ENCODE assay signal across 14 mouse cellular contexts in the genomic region with DNA sequence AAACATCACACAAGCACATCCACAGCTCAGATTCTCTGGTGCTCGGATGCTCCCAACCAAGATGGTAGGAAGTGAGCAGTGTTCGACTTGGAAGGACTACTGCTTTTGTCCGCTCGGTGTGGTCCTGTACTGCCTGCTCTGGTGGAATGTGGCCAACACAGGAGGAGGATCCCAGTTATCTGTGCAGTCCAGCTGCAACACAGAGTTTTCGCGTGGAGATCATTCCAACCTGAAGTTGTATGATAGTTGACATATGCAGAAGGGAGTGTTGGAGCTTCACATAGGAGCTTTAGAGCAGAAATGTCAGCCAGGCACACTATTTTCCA. TPM values are rescaled to one million over a fixed set of nuclear protein-coding genes. Genes with fewer than 3 reads are reported as not detected.
DNase-seq lines count a peak whose midpoint lies in the region; ATAC-seq and TF ChIP-seq lines count a peak whose summit lies in the region.
"Had no signal": no experiment of that assay in that cellular context is flagged by ENCODE, and none has a peak within 500 bp of the region (broad histone marks: within the 10 kb centered on the region; RNA-seq: fewer than 3 reads in every experiment).

No protein-coding gene starts in this region.

- H3K36me3 ChIP-seq in heart, embryonic 12.5 days, result peaks cover 25% of the 10 kb centered on the region
- peaks cover 2% of the 10 kb centered on the region; the same call in 1 of the 2 replicates for H3K36me3 ChIP-seq in heart, adult 2 months (ENCODE audit: control insufficient read depth, insufficient read depth, low read length)
- H3K36me3 ChIP-seq in liver, embryonic 11.5 days (ENCODE audit: control insufficient read depth, insufficient read depth, low read length), result peaks cover 8% of the 10 kb centered on the region; the same call in 1 of the 2 replicates

- no peak for TF ChIP-seq CTCF in heart, adult 2 months (IDR thresholded peaks at IDR 0.05)
- TF ChIP-seq CTCF in cerebellum, adult 2 months (IDR thresholded peaks at IDR 0.05; ENCODE audit: borderline replicate concordance, insufficient read depth, low read depth, low read length), result no peak

- no peak overlapping the region for H3K9ac ChIP-seq in heart, embryonic 12.5 days
- no peak overlapping the region for H3K9ac ChIP-seq in heart, adult 2 months (ENCODE audit: low read depth, low read length)
- no peak overlapping the region for H3K9ac ChIP-seq in liver, embryonic 11.5 days (ENCODE audit: low read depth, low read length)
- H3K9ac ChIP-seq: embryonic facial prominence, embryonic 13.5 days; forebrain, postnatal 0 days had no signal

- no peaks in the 10 kb centered on the region for H3K9me3 ChIP-seq in heart, embryonic 12.5 days (replicated peaks)
- no peaks in the 10 kb centered on the region for H3K9me3 ChIP-seq in liver, embryonic 11.5 days (ENCODE audit: control insufficient read depth, low read length)
- H3K9me3 ChIP-seq: embryonic facial prominence, embryonic 13.5 days had no signal

- 0 out of 2 replicates have a peak, but pooled peaks cover 3% of the 10 kb centered on the region for H3K4me1 ChIP-seq in heart, embryonic 12.5 days (replicated peaks)
- no peaks in the 10 kb centered on the region; the same call in 1 of the 2 replicates for H3K4me1 ChIP-seq in heart, adult 2 months (ENCODE audit: control insufficient read depth, insufficient read depth, low read length)
- peaks cover 5% of the 10 kb centered on the region for H3K4me1 ChIP-seq in liver, embryonic 11.5 days (replicated peaks; ENCODE audit: control insufficient read depth, insufficient read depth, low read length)
- H3K4me1 ChIP-seq in cerebellum, adult 2 months (ENCODE audit: control insufficient read depth, insufficient read depth, low read length), result no peaks in the 10 kb centered on the region
- H3K4me1 ChIP-seq: embryonic facial prominence, embryonic 13.5 days had no signal

- no peaks in the 10 kb centered on the region for H3K79me2 ChIP-seq in heart, adult 2 months (replicated peaks; ENCODE audit: control insufficient read depth, insufficient read depth, low read length)

- H3K4me3 ChIP-seq in heart, embryonic 12.5 days, result no peak overlapping the region
- no peak overlapping the region for H3K4me3 ChIP-seq in heart, adult 2 months
- no peak overlapping the region for H3K4me3 ChIP-seq in liver, embryonic 11.5 days (ENCODE audit: low read depth, low read length)
- no peak overlapping the region for H3K4me3 ChIP-seq in cerebellum, adult 2 months (replicated peaks; ENCODE audit: insufficient read depth, low read depth, low read length)
- H3K4me3 ChIP-seq: embryonic facial prominence, embryonic 13.5 days; layer of hippocampus, adult 2 months had no signal

- intact Hi-C loops in heart, adult 2 months (cut with DNase I), result no loop called here

- no peak for TF ChIP-seq EP300 in heart, adult 2 months (IDR thresholded peaks at IDR 0.05; ENCODE audit: insufficient read depth, low read depth, low read length)

- no peak for TF ChIP-seq POLR2A in heart, adult 2 months (IDR thresholded peaks at IDR 0.05; ENCODE audit: insufficient read depth, low read depth, low read length)
- TF ChIP-seq POLR2A in cerebellum, adult 2 months (IDR thresholded peaks at IDR 0.05; ENCODE audit: borderline replicate concordance, insufficient read depth, low read length), result no peak

- H3K27me3 ChIP-seq in heart, embryonic 12.5 days (replicated peaks), result no peaks in the 10 kb centered on the region
- H3K27me3 ChIP-seq in heart, adult 2 months (ENCODE audit: control insufficient read depth, insufficient read depth, low read length), result no peaks in the 10 kb centered on the region
- no peaks in the 10 kb centered on the region for H3K27me3 ChIP-seq in liver, embryonic 11.5 days (replicated peaks; ENCODE audit: control insufficient read depth, insufficient read depth, low read length)
- no peaks in the 10 kb centered on the region for H3K27me3 ChIP-seq in cerebellum, adult 2 months (ENCODE audit: control insufficient read depth, insufficient read depth, low read length)
- H3K27me3 ChIP-seq: embryonic facial prominence, embryonic 13.5 days had no signal

- peak; percentile 91 for ATAC-seq in heart, embryonic 12.5 days (ENCODE audit: insufficient number of reproducible peaks, low FRiP score)
- ATAC-seq in liver, embryonic 11.5 days (replicated peaks; ENCODE audit: low FRiP score), result peak; percentile 86
- ATAC-seq: forebrain, postnatal 0 days; inflammation-experienced regulatory T-cells, adult 6 months had no signal

- WGBS in heart, embryonic 12.5 days, result 63% methylated on average over 6 of the region's 6 CpGs
- 58% methylated on average over 6 of the region's 6 CpGs for WGBS in heart, adult 2 months
- WGBS in liver, embryonic 11.5 days, result 71% methylated on average over 6 of the region's 6 CpGs
- 71% methylated on average over 6 of the region's 6 CpGs for WGBS in cerebellum, adult 2 months

- no peak for DNase-seq in heart, adult 2 months
- DNase-seq in spleen, adult 12 weeks (ENCODE audit: low spot score), result peak; percentile 73
- DNase-seq in spleen, adult 18-20 months, result no peak
- no peak for DNase-seq in liver, embryonic 11.5 days (ENCODE audit: low spot score)
- peak; percentile 33 to 63 for DNase-seq in spleen, postnatal 36 days (ENCODE audit: low spot score in 2 of 2)
- no peak for DNase-seq in cerebellum, adult 2 months
- no peak for DNase-seq in frontal cortex, postnatal 10 days (ENCODE audit: low spot score in 2 of 2)
- DNase-seq: cerebellum, adult 9-11 months; forebrain, postnatal 0 days; gastrocnemius, postnatal 36 days had no signal

- no peak overlapping the region for H3K27ac ChIP-seq in heart, embryonic 12.5 days (ENCODE audit: poor library complexity, severe bottlenecking)
- no peak overlapping the region for H3K27ac ChIP-seq in heart, adult 2 months
- peak overlapping the region; percentile 21; the same call in 1 of the 2 replicates for H3K27ac ChIP-seq in liver, embryonic 11.5 days (ENCODE audit: low read depth, low read length)
- no peak overlapping the region for H3K27ac ChIP-seq in cerebellum, adult 2 months (ENCODE audit: insufficient read depth, low read length)
- H3K27ac ChIP-seq: embryonic facial prominence, embryonic 13.5 days; layer of hippocampus, adult 2 months had no signal

- H3K4me2 ChIP-seq in heart, embryonic 12.5 days, result no peak overlapping the region
- H3K4me2 ChIP-seq in liver, embryonic 11.5 days, result no peak overlapping the region
- H3K4me2 ChIP-seq: embryonic facial prominence, embryonic 13.5 days had no signal

RNA-seq across cellular contexts. Expression of gene Rngtt, which starts 33.6 kb away (rescaled TPM):
- polyA plus RNA-seq in heart, embryonic 12.5 days (2016; fragmentation: Nextera tagmentation; extraction: Ambion mirVana), result 21.7 and 22.2 TPM in 2 replicates
- total RNA-seq in heart, adult 2 months (2021), result 10 to 100 TPM in 1 of 2 experiments, 1 to 10 TPM in 1; 8.9 to 10.9 TPM
- 2.9 and 3.9 TPM in 2 replicates for polyA plus RNA-seq in heart, adult 2 months (2012; rRNA removed)
- polyA plus RNA-seq in liver, embryonic 11.5 days (2014; fragmentation: Nextera tagmentation; extraction: Ambion mirVana), result 30.1 and 32.6 TPM in 2 replicates
- polyA plus RNA-seq in cerebellum, adult 2 months (2012; rRNA removed), result 10.3 and 11.5 TPM in 2 replicates

RNA-seq across cellular contexts. Expression of gene Pnrc1, which starts 53.7 kb away (rescaled TPM):
- polyA plus RNA-seq in heart, embryonic 12.5 days (2016; fragmentation: Nextera tagmentation; extraction: Ambion mirVana), result 110 TPM in 2 replicates
- total RNA-seq in heart, adult 2 months (2021), result 100 to 1,000 TPM; 151 to 170 TPM
- polyA plus RNA-seq in heart, adult 2 months (2012; rRNA removed), result 39.8 and 40.5 TPM in 2 replicates
- 58.7 and 59.0 TPM in 2 replicates for polyA plus RNA-seq in liver, embryonic 11.5 days (2014; fragmentation: Nextera tagmentation; extraction: Ambion mirVana)
- polyA plus RNA-seq in cerebellum, adult 2 months (2012; rRNA removed), result 62.4 and 64.6 TPM in 2 replicates

Comparison
In these comparisons a context has a peak if more than half of its experiments do, and no peak if none do; other contexts are left out.
1. DNase-seq: peak in spleen, adult 12 weeks (single experiment) and spleen, postnatal 36 days (2 of 2); none in heart, adult 2 months (0 of 2), spleen, adult 18-20 months (0 of 2), liver, embryonic 11.5 days (single experiment), cerebellum, adult 2 months (0 of 2) and frontal cortex, postnatal 10 days (0 of 2).